Mouse (Mus musculus) B cell, adult (primary cell): ENCODE measurements around the gene Morn1. TPM values are rescaled to one million over a fixed set of nuclear protein-coding genes. Genes with fewer than 3 reads are reported as not detected.

Source experiments
- total RNA-seq: library from RNA; stranded (reverse); gene quantifications from 4 replicates; pipeline ENCODE4 v1.2.4, GENCODE M21; 2023; ENCODE audit not compliant: inconsistent age

Gene Morn1
- 1.4 to 6.7 TPM (median 2.9 TPM) in 4 replicates for total RNA-seq

GRCm38 (mm10) chr4:155086108-155087024 lies at the start of gene Morn1, which contains the start of gene Rer1:
Morn1 (plus strand) TSS chr4:155086577.
Rer1 (minus strand) TSS chr4:155086382.

GRCm38 (mm10) chr4:155056724-155057123 lies 29.7 kb upstream of the Morn1 start, which contains the start of gene Plch2:
Plch2 (minus strand) TSS chr4:155056784.

GRCm38 (mm10) chr4:155066834-155067522 lies 19.4 kb upstream of the Morn1 start, which contains the start of gene Pex10:
Pex10 (plus strand) TSS chr4:155067016.

Other genes with a start within 250 kb of the Morn1 start
- gene Ttc34, start 249.1 kb upstream of the Morn1 start, total RNA-seq, result not detected in 4 replicates
- gene Mmel1, start 217.0 kb upstream of the Morn1 start, total RNA-seq, result not detected in 4 replicates
- 1.3 to 4.5 TPM (median 2.9 TPM) in 4 replicates for gene Fam213b, start 187.4 kb upstream of the Morn1 start, total RNA-seq
- gene Tnfrsf14, start 158.0 kb upstream of the Morn1 start, total RNA-seq, result 45.2 to 53.5 TPM (median 47.9 TPM) in 4 replicates
- gene Hes5, start 125.7 kb upstream of the Morn1 start, total RNA-seq, result 8.5 to 11.2 TPM (median 9.9 TPM) in 4 replicates
- 82.6 to 95.1 TPM (median 87.1 TPM) in 4 replicates for gene Pank4, start 122.5 kb upstream of the Morn1 start, total RNA-seq
- gene Plch2, start 29.8 kb upstream of the Morn1 start, total RNA-seq, result 0.35 to 0.72 TPM in 2 of 4 replicates, not detected in the others
- gene Pex10, start 19.6 kb upstream of the Morn1 start, total RNA-seq, result 6.7 to 11.2 TPM (median 6.9 TPM) in 4 replicates
- 51.3 to 54.7 TPM (median 53.0 TPM) in 4 replicates for gene Rer1, start 195 bp upstream of the Morn1 start, total RNA-seq
- 46.1 to 52.1 TPM (median 50.4 TPM) in 4 replicates for gene Ski, start 136.0 kb downstream of the Morn1 start, total RNA-seq
- gene Faap20, start 163.2 kb downstream of the Morn1 start, total RNA-seq, result 37.2 to 46.5 TPM (median 41.4 TPM) in 4 replicates